Mouse (Mus musculus) erythroblast, embryonic 14.5 days (primary cell): ENCODE results near the gene Inpp4b. TPM values are rescaled to one million over a fixed set of nuclear protein-coding genes. Genes with fewer than 3 reads are reported as not detected.

Source experiments
- H3K27me3 ChIP-seq: 2 replicates; pipeline ENCODE4 v1.6.1; 2012; ENCODE audit warnings: inconsistent platforms; ENCODE audit not compliant: control insufficient read depth
- H3K36me3 ChIP-seq: 2 replicates; pipeline ENCODE4 v1.6.1; 2012; ENCODE audit warnings: mild to moderate bottlenecking, inconsistent platforms; ENCODE audit not compliant: control insufficient read depth
- H3K4me1 ChIP-seq: 2 replicates; pipeline ENCODE4 v1.6.1; 2012; ENCODE audit warnings: inconsistent platforms; ENCODE audit not compliant: control insufficient read depth
- H3K4me3 ChIP-seq: replicated peaks from 2 replicates; pipeline ENCODE3; 2012; ENCODE audit warnings: moderate library complexity, mild to moderate bottlenecking, inconsistent platforms
- H3K9me3 ChIP-seq: 2 replicates; pipeline ENCODE4 v1.6.1; 2012; ENCODE audit warnings: low read length, inconsistent platforms, mixed read lengths; ENCODE audit not compliant: control insufficient read depth
- GATA1 ChIP-seq: IDR thresholded peaks from 2 replicates; pipeline ENCODE4 v1.6.1; 2012; ENCODE audit warnings: low read length, inconsistent platforms, mixed read lengths
- TAL1 ChIP-seq: IDR thresholded peaks from 3 replicates; pipeline ENCODE4 v1.6.1; 2012; ENCODE audit warnings: low read length, inconsistent platforms, mixed read lengths
- polyA plus RNA-seq: library from polyadenylated mRNA; stranded (reverse); fragments of >175 nt; gene quantifications from 2 replicates; pipeline ENCODE4 v1.2.3, GENCODE M21; 2012

The Inpp4b gene
- polyA plus RNA-seq, 1 experiment, result not detected

DNA sequence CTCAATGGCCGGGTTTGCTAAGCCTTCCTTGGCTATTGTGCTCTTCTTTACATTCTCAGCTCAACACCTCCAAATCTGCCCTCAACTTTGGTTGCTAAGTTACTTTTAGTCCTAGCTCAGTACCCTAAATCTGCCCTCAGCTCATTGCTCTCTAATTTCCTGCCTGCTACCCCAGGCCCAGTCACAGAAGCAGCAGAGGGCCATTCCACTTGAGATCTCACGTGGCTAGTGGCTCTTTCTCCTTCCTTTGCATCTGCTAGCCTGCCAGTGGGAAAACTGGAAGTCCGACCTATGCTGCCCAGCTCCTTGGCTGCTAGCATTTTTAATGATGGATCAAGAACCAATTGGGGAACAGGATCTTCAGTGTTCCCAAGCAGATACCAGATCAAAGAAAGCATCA lies 472.4 kb downstream of the Inpp4b start:
- no peak for TF ChIP-seq GATA1

DNA sequence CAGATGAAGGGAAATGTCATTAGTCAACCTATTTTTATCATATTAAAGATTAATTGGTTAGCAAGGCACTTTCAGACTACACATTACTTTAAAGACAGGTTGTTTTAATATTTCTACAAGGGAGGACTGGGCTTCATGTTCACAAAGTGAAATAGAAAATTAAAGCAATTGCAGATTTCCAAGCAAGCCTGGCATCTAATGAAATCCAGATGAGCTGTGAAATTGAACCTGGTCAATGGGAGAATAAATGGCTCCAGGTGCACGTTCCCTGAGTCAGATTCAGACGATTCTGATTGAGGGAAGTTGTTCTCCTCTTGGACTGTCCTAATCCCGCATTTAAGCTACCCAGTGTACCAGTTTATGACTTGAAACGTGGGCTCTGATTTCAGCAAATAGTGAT lies 473.2 kb downstream of the Inpp4b start:
- TF ChIP-seq GATA1, result no peak
- TF ChIP-seq TAL1, result no peak
- Histone ChIP-seq H3K4me1 (no peaks in the 10 kb centered on the region), H3K36me3 (no peaks in the 10 kb centered on the region), H3K9me3 (no peaks in the 10 kb centered on the region), H3K27me3 (no peaks in the 10 kb centered on the region), H3K4me3 (no peak overlapping the region)

More for the DNA sequence above, 472.4 kb downstream of the Inpp4b start:
- Histone ChIP-seq H3K27me3 (no peaks in the 10 kb centered on the region), H3K9me3 (no peaks in the 10 kb centered on the region), H3K36me3 (no peaks in the 10 kb centered on the region), H3K4me3 (no peak overlapping the region), H3K4me1 (no peaks in the 10 kb centered on the region)

- Histone ChIP-seq H3K4me3 (no peak overlapping the region), H3K36me3 (no peaks in the 10 kb centered on the region), H3K27me3 (no peaks in the 10 kb centered on the region), H3K9me3 (no peaks in the 10 kb centered on the region), H3K4me1 (no peaks in the 10 kb centered on the region)
- TF ChIP-seq TAL1 (no peak), GATA1 (no peak)
Observed at GRCm38 (mm10) chr8:81823121-81823520, 480.8 kb downstream of the Inpp4b start.

- no peaks in the 10 kb centered on the region for H3K9me3 ChIP-seq
- no peak for TF ChIP-seq GATA1
- TF ChIP-seq TAL1, result no peak
- no peaks in the 10 kb centered on the region for H3K36me3 ChIP-seq
- H3K4me3 ChIP-seq, result no peak overlapping the region
- no peaks in the 10 kb centered on the region for H3K4me1 ChIP-seq
- no peaks in the 10 kb centered on the region for H3K27me3 ChIP-seq
Observed at GRCm38 (mm10) chr8:81824975-81825374, 482.6 kb downstream of the Inpp4b start.

DNA sequence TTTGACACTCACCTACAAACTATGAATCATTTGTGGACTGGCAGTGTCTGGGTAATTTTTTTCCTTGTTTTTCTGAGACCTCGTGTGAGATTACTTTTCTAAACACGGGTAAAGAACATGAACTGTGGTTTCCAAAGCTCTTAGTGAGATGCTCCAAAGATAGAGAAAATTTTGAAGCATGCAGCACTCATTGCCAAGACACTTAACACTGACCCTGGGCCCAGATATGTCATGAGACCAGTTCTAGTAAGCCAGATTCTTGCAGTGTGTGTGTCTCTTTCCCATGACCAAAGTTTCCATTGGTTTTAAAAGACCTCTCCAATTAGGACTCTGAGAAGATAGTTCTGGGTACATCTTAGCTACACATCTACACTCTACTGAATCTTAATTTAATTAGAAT lies 484.1 kb downstream of the Inpp4b start:
- Histone ChIP-seq H3K27me3 (no peaks in the 10 kb centered on the region), H3K4me3 (no peak overlapping the region), H3K36me3 (no peaks in the 10 kb centered on the region), H3K4me1 (no peaks in the 10 kb centered on the region), H3K9me3 (no peaks in the 10 kb centered on the region)
- TF ChIP-seq TAL1 (no peak), GATA1 (no peak)

- H3K4me3 ChIP-seq, result no peak overlapping the region
- no peaks in the 10 kb centered on the region for H3K9me3 ChIP-seq
- H3K4me1 ChIP-seq, result no peaks in the 10 kb centered on the region
- H3K27me3 ChIP-seq, result no peaks in the 10 kb centered on the region
- TF ChIP-seq TAL1 (no peak), GATA1 (no peak)
- H3K36me3 ChIP-seq, result no peaks in the 10 kb centered on the region
Observed at GRCm38 (mm10) chr8:81827306-81827913, 485.1 kb downstream of the Inpp4b start.

DNA sequence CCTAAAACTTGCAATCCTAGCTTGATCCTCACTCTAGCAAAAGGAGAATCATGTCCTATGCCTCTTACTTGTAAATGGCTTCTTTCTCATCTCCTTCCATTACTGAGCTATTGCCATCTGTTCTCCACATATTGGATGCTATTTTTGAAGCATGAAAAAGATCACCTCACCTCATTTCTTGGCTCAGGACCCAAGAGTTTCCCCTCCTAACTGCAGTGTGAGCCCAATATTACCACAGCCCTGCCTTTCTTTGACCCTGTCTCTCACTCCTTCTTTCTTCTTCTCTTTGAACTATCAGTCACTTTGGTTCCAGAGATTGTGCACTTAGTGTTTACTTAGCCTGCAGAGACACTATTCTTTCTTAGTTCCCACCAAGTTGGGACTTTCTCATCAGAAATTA lies 489.1 kb downstream of the Inpp4b start:
- Histone ChIP-seq H3K27me3 (no peaks in the 10 kb centered on the region), H3K36me3 (no peaks in the 10 kb centered on the region), H3K9me3 (no peaks in the 10 kb centered on the region), H3K4me3 (no peak overlapping the region), H3K4me1 (no peaks in the 10 kb centered on the region)
- TF ChIP-seq GATA1, result no peak
- TF ChIP-seq TAL1, result no peak

DNA sequence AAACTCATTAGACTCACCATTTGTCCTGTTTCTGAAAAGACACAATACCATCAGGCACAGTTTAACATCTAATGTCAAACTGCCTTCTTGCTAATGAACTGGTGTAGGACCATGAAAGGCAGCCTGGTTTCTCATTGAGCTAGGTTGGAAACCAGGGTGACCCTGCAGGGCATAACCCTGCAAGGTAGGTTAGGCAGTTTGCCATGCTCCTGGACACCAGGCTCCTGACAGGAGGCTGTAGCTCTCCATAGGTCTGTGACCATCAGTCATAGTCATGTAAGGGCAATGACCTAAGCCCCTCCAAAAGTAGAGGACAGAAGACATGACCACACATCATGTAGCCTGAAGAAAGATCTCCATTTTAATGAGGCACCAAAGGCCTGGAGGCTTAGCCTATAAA lies 491.5 kb downstream of the Inpp4b start:
- H3K4me1 ChIP-seq, result no peaks in the 10 kb centered on the region
- H3K4me3 ChIP-seq, result no peak overlapping the region
- no peak for TF ChIP-seq GATA1
- TF ChIP-seq TAL1, result no peak
- H3K27me3 ChIP-seq, result no peaks in the 10 kb centered on the region
- H3K9me3 ChIP-seq, result no peaks in the 10 kb centered on the region
- H3K36me3 ChIP-seq, result no peaks in the 10 kb centered on the region

DNA sequence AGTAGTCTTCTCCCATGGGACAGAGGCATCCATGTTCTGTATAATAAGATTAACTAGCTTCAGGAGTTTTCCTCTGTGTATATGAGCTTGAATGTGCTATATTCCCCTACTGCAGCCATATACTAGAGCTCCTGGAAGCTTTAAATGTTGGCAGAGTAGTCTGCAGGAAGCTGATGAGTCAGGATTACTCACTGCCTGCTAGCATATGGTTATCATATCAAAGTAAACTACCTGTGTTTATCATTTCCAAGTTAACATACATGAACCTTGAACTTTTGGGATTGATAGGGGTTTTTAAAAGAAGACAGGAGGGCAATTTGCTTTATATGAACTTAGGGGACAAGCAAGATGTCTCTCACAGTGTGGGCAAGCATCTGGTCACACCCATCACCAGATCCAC lies 498.2 kb downstream of the Inpp4b start:
- H3K27me3 ChIP-seq, result no peaks in the 10 kb centered on the region
- no peaks in the 10 kb centered on the region for H3K4me1 ChIP-seq
- no peak for TF ChIP-seq GATA1
- no peak for TF ChIP-seq TAL1
- H3K4me3 ChIP-seq, result no peak overlapping the region
- no peaks in the 10 kb centered on the region for H3K9me3 ChIP-seq
- no peaks in the 10 kb centered on the region for H3K36me3 ChIP-seq

DNA sequence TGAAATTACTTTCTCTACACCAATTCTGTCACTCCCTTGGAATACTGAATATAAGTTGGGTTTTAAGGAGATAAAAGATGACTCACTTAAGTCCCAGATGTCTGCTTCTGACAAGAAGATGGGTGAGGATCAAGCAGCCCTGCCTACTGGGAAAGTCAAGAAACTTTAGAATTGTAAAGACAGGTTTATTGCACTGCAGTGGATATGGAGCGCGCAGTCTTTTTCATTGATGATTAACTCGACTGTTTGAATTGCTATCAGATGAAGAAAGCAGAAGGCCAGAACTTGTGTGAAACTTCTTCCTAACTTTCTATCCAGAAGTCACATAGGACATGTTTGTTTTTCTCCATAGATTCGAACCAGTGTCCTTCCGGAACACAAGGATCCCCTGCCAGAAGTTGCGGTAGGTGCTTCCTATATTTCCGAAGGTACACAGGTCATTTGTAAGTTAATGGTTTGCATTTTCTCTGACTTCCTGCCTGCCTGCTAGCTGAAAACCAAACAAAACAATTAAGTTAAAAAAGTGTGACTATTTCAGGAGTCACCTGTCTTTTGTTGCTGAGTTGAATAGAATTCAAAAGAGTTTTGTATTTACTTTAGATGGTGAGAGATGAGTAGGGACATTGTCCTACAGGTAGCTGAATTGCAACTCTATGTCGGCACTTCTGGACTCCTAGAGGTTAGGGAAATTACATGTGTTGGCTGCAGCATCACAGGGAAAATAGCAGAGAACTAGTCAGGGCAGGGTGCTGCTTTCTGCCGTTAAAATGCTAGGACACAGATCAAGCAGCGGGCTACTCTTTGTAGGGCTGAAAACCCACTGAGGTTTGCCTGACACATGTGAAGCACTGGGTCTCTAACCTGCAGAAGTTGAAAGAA lies 502.0 kb downstream of the Inpp4b start:
- TF ChIP-seq GATA1 (no peak), TAL1 (no peak)
- no peaks in the 10 kb centered on the region for H3K9me3 ChIP-seq
- H3K36me3 ChIP-seq, result no peaks in the 10 kb centered on the region
- no peak overlapping the region for H3K4me3 ChIP-seq
- no peaks in the 10 kb centered on the region for H3K4me1 ChIP-seq
- H3K27me3 ChIP-seq, result no peaks in the 10 kb centered on the region
